Mouse (Mus musculus) kidney, adult 2 months (tissue): ENCODE results near the gene Tsen34.
"Not testable (repeated sequence)": the region's sequence is repeated elsewhere in the genome, so short reads cannot be mapped to it uniquely, and the experiment has no call there.

Experiments used
- CTCF ChIP-seq: fragments of 200-500 bp; conservative IDR thresholded peaks from 2 replicates; pipeline ENCODE4 v1.5.1; 2011; ENCODE audit warnings: low read depth, mild to moderate bottlenecking, control low read depth, low read length, moderate library complexity, mixed read lengths; ENCODE audit not compliant: insufficient read depth, insufficient read length
- POLR2A ChIP-seq: fragments of 200-500 bp; IDR thresholded peaks from one replicate; pipeline ENCODE4 v1.6.1; 2011; ENCODE audit warnings: low read depth, low read length, control low read depth

GRCm38 (mm10) chr7:3720268-3720667 lies 27.6 kb downstream of the Tsen34 start, which contains the start of gene Pirb:
- TF ChIP-seq POLR2A, CTCF: not testable (repeated sequence)
